Mouse (Mus musculus): ENCODE measurements around the gene 6430531B16Rik.

6430531B16Rik gene

DNA sequence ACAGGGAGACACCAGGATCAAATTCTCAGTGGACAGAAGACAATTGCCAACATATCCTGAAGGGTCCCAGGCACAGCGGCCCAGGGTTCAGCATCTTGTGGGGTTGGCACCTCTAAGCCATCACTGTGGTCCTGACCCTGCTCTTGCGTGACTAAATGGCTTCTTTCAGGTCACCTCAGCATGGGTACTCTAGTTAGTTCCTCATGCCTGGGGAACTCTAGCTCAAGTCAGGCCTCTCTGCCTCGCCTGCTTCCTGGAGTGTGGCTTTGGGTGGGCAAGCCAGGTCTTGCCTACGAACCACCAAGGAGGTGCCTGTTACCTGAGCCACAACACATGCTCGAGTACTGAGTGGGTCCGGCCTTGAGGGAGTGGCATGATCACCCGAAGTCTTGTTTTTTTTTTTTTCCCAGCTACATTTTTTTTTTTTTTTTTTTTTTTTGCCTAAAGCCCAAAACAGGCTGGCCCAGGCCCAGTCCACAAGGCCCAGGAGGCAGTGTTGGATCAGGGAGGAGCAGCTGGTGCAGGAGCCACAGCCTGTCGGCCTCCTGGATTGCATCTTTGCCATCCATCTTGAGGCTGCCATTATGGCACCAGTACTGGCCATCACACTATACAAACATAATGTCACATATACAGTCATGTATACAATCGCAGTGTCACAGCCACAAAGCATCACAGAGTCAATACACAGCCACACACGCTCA, 8.2 kb downstream of the 6430531B16Rik start:
- DNase-seq = no peak

DNA sequence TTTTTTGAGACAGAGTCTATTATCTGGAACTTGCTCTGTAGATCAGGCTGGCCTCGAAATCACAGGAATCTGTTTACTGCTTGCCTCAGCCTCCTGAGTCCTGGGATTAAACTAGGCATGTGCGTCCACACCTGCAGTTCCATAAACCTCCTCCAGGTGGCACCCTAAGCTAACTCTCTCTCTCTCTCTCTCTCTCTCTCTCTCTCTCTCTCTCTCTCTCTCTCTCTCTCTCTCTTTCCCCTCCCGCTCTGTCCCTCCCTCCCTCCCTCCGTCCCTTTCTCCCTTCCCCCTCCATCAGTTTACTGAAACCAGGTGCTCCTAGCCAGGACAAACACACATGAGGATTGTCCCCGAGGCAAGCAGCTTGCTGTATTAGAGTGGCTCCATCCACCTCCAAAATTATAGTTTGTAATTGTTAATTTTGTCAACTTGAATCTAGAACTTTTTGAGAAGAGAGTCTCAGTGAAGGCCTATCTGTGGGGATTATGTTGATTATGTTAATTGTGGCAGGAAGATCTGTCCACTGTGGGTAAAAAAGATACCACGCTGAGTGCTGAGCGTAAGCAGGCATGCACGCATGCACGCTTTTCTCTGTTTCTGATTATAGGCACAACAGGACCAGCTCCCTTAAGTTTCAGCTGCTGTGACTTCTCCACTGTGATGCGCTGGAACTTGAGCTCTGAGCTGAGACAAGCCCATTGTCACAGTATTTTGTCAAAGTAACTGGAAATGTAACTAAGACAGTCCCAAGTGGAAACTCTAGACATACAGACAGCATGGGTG, 9.0 kb downstream of the 6430531B16Rik start:
- DNase-seq = peak; percentile 87

DNA sequence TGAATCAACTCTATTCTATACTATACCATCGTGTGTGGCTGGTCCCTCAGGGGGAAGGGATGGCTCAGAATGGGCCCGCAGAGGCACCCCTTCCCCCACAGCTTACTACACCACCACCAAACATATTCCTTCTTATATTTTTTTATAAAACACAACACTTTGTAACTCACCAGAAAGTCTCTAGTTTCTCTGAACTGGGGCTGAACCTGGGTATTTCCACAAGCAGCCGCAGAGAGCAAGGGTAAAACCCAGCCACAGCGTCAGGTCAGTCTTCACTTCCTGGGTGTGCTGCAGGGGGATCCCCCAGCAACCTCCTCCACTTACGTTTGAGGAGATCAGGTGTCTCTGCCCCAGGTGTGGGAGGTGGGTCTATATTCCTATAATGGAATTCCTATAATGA, 10.1 kb downstream of the 6430531B16Rik start:
- no peak for DNase-seq

DNA sequence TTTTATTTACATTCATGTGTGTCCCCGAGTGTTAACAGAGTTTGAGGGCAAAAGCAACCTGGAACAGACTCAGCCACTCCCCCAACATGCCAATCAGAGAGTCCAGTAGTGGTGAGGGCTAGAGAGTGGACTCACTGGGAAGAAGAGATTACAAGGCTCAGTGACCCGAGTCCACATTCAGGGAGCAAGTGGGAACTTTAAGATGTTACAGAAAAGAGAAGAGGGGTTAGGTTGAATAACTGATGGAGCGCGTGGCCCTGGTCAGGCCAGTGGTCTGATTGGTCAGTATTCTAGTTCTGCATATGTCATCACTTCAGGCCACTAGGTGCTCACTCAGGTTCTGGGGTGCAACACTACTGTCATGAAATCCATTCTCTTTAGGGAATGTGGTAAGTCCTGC, 11.4 kb downstream of the 6430531B16Rik start:
- no peak for DNase-seq

DNA sequence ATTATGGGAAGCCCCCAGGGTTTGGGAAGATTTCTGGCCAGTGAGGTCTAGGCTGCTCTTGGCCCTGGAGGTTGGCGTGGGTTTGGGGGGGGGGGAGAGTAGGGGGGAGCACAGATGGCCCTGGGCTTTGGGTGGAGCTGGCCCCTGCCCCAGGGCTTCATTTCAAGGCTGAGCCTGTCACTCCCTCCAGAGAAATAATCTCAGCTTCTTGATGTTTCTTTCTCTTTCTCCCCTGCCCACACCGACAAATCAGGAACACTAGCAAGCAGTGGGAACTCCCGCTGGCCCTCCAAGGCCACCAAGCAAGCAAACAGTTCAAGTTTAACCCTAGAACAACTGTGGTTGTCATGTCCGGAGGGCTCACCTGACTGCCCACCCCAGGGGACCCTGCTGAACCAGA, 14.7 kb downstream of the 6430531B16Rik start:
- DNase-seq = no peak

DNA sequence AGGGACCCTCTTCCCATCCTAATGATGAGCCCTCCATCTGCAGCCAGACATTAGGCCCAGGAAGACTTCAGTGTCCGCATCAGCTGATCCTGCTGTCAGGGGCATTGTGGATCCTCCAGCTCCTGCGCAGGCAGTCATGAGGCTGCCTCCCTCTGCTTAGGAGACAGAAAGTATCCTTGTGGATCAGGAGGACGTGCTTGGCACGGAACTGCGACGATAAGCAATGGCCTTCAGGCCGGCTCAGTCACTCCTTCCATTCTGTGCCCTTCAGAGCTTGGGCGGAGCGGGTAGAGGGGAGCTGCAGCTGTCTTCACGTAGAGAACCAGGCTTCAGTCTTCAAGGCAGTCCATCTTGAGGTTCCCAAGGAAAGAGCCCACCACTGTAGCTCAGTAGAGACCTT, 17.4 kb downstream of the 6430531B16Rik start:
- no peak for DNase-seq

DNA sequence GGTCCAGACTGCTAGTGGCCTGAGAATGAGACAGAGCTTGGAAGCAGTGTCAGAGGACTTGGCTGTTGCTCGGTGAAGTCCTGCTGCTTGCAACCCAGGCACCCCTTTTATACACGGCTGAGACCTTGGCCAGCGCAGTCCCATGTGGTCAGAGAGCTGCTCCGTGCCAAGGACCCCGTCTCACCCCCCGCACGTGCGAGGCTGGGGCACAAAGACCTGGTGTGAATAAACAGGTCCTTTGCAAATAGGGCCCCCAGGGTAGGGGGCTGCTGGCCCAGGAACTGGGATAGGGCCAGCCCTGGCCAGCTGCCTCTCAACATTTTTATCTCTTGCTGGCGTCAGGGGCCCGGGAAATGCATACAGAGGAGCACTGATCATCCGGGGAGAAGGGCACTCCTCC, 20.6 kb downstream of the 6430531B16Rik start:
- DNase-seq = no peak

DNA sequence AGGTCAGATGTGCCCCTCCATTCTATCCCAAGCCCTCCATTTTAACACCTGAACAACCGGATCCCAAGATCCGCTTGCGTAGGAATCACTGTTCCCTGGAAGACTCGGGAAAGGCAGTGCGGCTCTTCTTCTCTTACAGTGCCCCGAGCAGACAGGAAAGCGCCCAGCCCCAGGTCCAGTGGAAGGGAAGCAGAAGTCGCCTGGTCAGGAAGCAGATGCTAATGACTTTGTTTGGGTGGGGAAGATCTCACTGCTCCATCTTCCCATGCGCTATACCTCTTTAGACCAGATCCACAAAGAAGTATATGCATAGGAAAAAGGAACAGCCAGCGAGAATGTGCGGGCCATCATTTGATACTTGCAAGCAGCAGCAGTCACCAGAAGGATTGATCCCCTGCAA, 21.1 kb downstream of the 6430531B16Rik start:
- DNase-seq = no peak

DNA sequence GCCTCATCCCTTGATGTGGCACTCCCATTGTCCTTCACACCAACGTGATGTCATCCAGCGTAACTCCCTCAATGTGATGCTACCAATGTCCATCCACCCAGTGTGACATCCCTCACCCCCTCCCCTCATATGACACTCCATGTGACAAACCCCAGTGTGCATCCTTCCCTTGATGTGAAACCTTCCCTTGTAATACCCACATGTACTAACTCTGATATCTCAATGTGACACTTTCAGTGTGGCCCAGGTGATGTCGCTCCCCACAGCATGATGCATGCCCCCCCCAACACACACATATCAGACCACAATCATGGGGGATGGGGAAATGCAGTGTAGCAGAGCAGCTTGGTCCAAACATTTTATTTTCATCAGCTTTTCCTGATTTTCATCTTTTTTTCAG, 21.9 kb downstream of the 6430531B16Rik start:
- DNase-seq = no peak

DNA sequence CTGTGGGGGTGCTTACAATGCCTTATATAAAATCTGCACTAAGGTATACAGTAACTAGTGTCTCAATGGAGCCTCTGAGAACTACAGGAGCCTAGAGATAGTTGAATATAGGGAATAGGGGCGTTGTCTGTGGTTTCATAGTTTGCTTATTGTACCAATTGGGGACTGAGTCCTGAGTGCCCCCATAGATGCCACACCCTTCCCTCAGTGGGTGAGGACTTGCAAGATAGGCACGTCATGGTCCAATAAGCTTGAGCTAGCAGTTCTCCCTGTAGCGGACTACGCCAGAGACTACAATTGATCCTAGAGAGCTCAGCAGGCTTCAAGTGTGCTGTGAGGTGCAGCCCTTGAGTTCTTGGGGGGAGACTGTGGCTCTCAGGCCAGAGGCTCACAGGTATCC, 23.1 kb downstream of the 6430531B16Rik start:
- DNase-seq = no peak

DNA sequence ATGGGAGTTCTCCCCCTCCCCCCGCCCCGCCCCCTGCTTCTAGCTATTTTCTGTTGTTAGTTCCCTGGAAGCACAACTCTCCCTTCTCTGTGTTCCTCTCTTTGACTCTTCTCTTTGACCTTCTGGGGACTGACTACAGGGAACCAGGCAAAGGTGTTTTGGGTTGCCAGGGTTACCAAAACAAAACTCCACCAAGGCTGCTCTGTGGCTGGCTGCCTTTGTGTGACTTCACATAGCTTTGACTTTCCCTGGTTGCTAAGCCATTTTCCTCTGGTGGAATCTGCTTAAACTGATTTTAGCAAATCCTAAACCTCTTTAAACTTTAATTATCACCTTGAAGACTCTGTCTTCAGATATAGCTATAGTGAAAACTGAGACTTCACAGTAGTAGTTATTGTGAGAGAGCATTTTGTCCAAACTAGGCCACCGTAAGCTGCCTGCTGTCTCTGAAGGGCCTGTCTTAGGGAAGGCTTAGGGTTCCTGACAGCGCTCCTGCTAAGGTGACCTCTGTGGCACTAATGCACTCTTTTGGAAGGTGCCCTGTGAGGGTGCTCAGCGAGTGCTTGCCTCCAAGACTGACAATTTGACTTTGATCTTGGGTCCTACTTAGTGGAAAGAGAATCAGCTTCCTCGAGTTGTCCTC, 26.4 kb downstream of the 6430531B16Rik start:
- DNase-seq = no peak

DNA sequence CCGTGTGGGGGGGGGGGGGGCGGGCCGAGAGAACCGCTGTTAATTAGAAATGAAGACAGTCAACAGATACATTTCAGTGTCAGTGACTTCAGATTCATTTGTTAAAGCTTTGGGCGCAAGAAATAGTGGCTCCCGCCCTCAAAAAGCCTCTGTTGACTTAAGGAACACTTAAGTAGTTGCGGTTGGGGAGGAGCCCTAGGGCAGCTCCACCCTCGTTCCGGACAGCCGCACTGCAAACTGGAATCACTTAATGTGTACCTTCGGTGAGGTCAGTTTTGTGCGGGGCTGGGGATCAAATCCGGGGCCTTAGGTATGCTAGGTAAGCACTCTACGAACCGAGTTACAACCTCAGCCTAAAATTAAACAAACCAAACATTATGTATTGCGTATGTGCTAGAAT, 27.5 kb downstream of the 6430531B16Rik start:
- DNase-seq = peak; percentile 70

DNA sequence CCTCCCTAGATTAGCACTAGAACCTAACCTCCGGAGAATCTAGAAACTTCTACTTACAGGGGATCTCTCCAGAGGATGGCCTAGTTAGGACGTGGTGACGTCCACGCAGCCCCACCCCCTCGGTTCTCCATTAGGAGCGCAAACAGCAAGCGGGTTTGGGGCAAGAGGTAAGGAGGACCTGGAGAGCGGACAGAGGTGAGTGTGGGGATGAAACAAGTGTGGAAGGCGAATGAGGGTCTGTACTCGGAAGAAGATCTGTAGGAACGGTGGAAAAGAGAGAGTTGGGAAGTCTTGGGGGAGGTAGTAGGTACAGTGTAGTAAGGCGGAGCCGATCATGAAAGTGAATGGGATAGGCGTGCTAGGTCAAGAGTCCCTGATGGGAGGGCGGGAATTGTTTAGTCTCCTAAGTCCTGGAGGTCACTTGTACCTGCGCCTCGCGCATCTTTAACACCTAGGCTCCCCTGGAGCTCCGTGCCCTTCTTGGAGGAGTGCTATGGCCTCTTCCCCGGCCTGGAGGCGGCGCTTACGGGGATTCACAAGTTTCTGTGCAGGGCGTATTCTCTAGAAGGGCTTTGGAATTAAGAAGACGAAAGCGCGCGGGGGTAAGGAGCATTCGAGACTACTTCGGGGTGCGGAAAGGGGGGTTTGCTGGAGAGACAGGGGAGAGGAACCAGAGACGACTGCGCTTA, 28.1 kb downstream of the 6430531B16Rik start:
- peak; percentile 70 for DNase-seq

DNA sequence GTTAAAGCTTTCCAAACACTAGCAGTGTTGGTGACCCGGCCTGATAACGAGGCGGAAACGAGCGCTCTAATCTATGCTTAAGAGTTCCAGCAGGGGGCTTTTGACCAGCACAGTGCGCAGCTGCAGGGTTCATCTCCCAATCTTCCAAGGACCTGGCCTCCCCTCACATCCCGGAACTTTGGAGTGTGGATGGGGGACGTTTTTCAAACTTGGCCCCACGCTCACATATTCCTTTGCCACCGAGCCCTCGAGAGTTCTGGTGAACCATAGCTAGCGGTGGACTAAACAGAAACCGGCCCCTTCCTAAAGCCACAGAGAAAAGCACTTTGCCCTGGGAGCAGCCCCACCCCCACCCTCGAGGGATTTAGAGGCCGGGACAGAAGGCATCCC, 28.7 kb downstream of the 6430531B16Rik start:
- DNase-seq = peak; percentile 67

DNA sequence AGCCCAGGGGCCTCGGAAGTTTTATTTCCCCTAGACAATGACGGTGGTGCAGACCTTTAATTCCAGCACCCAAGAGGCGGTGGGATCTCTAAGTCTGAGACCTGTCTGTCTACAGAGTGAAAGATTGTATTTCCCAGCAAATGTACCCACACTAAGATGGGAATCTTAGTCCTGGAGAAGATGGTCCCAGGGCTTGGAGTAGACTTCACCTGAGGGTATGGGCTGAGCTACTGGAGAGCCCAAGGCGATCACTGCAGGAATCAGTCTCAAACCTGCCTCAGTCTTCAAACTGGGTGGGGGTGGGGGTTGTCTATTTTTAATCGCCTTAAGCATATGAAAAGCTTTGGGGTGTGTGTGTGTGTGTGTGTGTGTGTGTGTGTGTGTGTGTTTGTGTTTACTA, 32.5 kb downstream of the 6430531B16Rik start:
- no peak for DNase-seq

DNA sequence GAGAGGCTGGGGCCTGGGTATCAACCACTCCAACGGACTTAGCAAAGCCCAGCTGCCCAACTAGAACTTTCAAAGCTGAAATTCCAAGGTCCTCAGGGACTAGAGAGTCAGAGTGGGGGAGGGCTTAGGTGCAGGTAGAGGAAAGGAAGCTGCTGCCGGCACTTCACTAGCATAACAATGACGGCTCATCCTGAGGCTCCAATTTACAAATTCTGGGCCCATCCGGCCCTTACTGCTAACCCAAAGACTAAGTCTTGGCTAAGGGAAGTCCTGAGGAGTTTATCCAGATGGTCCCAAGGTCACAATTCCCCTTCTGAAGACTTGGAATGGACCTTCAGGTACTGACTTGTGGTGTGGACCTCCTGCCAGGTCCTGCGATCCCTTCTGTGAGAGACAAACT, 33.0 kb downstream of the 6430531B16Rik start:
- DNase-seq = no peak

DNA sequence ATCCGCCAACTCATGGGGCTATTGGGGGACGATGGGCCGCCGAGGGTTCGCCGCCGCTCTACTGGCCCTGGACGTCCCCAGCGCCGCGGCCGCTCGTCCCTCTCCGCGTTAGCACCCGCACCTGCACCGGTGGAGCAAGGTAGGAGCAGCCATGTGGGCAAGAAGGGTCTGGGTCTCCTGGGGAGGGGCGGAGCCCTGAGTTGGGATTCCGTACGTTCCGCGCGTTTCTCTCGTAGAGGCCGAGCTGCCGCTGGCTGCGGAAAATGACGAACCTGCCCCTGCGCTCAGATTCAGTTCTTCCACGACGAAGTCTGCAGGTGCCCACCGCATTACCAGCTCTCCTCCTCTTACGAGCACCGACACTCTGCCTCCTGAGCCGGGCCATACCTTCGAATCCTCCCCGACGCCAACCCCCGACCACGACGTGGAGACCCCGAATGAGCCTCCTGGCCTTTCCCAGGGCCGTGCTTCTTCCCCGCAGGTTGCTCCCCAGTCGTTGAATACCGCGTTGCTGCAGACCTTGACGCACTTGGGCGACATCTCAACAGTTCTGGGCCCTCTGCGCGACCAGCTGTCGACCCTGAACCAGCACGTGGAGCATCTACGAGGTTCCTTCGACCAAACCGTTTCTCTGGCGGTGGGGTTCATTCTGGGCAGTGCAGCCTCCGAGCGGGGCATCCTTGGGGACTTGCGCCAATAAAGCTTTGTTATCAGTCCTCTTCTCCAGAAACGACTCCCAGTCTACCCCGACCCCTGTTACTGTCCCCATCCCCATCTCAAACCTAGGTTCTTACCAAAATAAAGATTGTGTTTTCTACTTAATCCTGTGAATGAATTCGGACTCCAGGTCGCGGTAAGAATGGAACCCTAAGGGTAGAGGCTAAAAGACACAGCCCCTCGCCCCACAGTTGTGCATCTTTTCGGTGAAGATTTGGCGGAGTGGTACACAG, 34.0 kb downstream of the 6430531B16Rik start:
- DNase-seq = no peak

DNA sequence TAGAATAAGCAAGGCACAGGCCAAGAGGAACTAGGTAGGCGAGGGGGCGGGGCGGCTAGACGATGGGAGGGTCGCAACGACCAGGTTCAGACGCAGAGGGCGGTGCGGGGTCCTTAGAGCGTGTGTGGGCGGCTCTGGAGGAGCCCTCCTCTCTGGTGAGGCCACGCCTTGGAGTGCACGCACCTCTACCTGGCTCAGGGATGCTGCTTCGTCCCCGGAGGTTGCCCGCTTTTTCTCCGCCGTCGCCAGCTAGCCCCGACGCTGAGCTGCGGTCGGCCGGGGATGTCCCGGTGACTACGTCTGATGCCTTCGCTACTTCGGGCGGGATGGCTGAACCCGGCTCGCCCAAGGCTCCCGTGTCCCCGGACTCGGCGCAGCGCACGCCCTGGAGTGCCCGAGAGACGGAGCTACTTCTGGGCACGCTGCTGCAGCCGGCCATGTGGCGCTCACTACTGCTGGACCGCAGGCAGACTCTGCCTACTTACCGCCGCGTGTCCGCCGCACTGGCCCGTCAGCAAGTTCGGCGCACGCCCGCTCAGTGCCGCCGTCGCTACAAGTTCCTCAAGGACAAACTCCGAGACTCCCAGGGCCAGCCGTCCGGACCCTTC, 34.8 kb downstream of the 6430531B16Rik start, which contains the start of gene Utf1:
TSS of gene Utf1 (plus strand) at position 116 of the 608 bp plus-strand sequence.
- DNase-seq = peak; percentile 15

DNA sequence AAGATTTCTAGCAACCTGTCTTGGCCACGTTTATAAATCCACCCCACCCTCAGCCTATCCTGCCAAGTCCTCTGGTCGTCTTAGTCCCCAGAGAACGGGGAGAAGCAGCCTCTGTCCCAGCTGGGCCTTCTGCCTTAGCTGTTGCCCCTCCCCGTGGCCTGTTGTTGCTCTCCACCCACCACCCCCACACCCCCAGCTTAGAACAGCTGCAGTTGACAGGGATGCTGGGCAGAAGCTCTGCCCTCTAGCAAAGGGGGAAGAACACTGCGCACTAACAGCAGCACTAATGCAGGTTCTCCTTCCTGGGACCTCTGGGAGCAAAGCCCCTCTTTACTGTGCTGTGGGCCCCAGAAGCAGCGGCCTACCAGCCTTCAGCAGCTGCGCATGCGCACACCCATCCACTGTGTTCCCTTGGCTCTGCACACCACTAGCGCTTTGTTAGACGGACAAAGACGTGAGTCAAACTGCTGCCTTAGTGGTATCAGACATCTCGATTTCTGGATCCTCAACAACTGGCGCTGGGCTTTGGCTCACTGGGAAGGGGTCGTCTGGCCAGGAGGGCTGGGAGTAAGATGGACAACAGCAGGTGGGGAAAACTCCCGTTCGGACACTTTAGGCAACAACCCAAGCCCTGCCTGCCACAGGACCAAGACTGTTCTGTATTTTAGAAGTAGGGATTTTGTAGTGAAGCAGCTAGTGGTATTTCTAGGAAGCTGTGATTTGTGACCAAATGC, 37.9 kb downstream of the 6430531B16Rik start:
- DNase-seq = no peak

DNA sequence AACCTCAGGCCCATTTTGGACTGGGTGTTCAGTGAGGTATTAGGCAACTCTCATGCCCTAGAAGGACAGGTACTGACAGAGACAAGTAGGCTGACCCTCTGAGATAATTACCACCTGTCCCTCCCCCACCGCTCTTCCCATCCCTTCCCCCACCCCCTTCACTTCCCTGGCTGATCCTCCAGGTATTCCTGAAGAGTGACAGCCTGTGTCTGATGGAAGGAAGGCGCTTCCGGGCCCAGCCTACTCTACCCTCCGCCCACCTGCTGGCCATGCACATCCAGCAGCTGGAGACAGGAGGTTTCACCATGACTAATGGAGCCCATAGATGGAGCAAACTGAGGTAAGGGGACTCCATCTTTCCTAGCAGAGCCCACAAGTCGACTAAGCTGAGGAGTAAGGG, 40.7 kb downstream of the 6430531B16Rik start:
- no peak for DNase-seq

DNA sequence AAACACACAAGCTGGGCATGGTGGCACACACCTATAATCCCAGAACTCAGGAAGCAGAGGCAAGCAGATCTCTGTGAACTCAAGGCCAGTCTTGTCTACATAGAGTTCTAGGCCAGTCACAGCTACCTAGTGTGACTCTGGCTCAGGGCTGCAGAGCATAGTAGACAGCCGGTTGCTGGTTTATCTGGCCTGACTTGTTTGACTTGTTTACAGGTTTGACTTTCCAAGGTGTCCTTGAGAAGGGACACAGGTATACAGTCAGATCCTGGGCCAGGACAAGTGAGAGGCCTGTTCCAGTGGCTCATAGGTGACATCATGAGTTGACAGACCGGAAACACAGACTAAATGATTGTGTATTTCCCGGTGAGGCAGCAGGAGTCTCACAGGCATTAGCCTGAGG, 41.4 kb downstream of the 6430531B16Rik start:
- DNase-seq = no peak
